Mouse (Mus musculus): ENCODE data around the gene Dynll1. TPM values are rescaled to one million over a fixed set of nuclear protein-coding genes. Genes with fewer than 3 reads are reported as not detected.
"Not testable (repeated sequence)": the region's sequence is repeated elsewhere in the genome, so short reads cannot be mapped to it uniquely, and the experiment has no call there.

The Dynll1 gene
- polyA plus RNA-seq, 1 experiment from 2014 or later = 1,701 TPM

DNA sequence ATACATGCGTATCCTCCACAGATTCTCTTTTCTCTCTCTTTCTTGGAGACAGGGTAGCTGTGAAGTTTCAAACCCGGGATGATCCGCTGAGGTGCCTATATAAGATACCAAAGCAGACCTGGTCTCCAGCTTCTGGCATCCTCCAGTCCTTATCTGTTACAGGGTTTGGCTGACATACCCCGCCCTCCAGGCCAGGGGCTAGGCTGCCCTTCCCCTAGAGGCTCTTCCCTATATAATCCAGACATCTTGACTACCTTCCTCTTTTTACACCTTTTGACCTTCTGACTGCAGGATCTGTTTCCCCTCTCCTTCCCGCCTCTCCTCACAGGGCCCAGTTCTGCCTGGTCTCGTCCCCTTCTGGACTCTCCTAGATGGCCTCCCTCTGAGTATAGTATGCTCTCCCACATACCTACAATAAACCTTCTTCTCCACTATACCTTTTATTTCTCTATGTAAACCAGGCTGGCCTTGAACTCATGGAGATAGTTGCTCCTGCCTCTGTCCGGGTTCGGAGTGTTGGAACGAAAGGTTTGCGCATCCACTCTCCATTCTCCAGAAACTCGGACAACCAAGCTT, 25.5 kb upstream of the Dynll1 start:
- peak overlapping the region; percentile 98 for H3K27ac ChIP-seq
- 16% methylated on average over 11 of the region's 11 CpGs for WGBS
- H3K27me3 ChIP-seq (ENCODE audit: insufficient read depth, poor library complexity, severe bottlenecking) = no peaks in the 10 kb centered on the region
- no peaks in the 10 kb centered on the region for H3K9me3 ChIP-seq
- peaks cover 18% of the 10 kb centered on the region for H3K36me3 ChIP-seq
- H3K4me1 ChIP-seq = peaks cover 31% of the 10 kb centered on the region
- peak overlapping the region; percentile 94 for H3K4me3 ChIP-seq
- no peak for DNase-seq (ENCODE audit: low spot score)

DNA sequence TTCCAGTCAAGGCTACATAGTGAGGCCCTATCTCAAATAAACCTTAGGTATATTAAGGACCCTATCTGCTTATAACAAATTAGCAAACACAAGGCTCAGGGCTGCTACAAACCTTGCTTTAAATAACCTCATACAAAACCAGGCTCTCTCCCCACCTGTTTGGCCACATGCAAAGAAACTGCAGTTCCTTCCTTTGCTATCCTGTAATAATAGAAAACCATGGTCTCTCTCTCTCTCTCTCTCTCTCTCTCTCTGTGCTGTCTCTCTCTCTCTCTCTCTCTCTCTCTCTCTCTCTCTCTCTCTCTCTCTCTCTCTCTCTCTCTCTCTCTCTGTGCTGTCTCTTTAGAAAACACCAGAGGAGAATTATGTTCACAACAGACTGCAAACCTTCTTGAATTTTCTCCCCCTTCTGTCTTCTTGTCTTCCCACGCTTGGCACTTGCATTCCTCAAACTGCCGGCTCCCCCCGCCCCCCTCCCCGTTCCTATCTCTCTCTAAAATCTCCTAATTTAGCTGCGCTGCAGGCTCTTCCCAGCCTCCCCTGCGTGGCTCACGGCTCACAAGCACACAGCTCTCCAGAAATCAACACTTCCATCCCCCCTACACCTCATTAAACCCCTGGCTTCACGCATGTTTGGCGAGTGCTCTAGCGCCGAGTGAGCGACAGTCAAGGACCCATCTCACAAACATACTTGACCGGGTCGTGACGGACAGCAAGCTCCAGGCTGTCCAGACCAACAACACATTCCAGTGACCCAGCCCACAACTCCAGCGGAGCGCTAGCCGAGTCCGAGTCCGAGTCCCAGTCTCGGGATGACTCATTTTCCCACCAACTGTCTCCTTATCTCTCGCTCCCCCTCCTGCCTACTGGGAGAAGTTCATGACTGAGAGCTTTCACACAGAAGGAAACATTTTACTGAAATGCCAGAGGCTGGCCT, 18.5 kb upstream of the Dynll1 start:
- peak; percentile 96 for DNase-seq (ENCODE audit: low spot score)
- under 1% methylated on average over 22 of the region's 22 CpGs for WGBS
- H3K36me3 ChIP-seq = no peaks in the 10 kb centered on the region

DNA sequence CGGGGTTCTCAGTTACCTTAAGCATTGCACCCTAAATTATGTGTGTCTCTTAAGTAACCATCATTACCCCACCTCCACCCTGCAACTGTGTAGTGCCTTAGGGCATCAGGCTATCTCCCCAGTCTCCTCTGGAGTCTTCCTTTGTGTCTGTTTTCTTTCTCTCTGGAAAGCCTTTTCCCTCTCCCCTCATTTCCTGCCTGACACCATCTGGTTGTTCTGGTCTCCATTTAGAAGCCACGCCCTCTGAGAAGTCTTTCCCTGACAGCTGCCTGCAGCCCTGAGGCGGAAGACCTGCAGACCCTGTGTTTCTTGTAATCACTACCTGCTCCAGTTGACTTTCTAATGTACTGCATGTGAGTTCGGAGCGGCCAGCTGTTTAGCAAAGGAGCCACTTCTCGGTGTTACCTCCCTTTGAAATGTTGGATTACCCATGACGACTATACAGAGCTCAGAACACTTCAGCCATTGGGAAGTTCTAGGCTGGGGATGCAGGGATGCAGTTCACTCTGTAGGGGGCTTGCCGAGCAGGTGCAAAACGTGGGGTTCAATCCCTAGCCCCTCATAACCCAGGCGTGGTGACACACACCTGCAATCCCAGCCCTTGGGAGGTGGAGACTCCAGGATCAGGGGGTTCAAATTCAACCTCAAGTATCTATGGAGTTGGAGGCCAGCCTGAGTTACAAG, 17.0 kb upstream of the Dynll1 start:
- H3K9me3 ChIP-seq = no peaks in the 10 kb centered on the region
- peak overlapping the region; percentile 13 for H3K4me3 ChIP-seq
- H3K27me3 ChIP-seq (ENCODE audit: insufficient read depth, poor library complexity, severe bottlenecking) = no peaks in the 10 kb centered on the region
- no peaks in the 10 kb centered on the region for H3K36me3 ChIP-seq
- WGBS = 3% methylated on average over 10 of the region's 10 CpGs
- peak overlapping the region; percentile 87 for H3K27ac ChIP-seq
- H3K4me1 ChIP-seq = peaks cover 49% of the 10 kb centered on the region
- DNase-seq (ENCODE audit: low spot score) = no peak

More for the DNA sequence above, 18.5 kb upstream of the Dynll1 start:
- no peaks in the 10 kb centered on the region for H3K27me3 ChIP-seq (ENCODE audit: insufficient read depth, poor library complexity, severe bottlenecking)
- no peaks in the 10 kb centered on the region for H3K9me3 ChIP-seq
- peak overlapping the region; percentile 87 for H3K27ac ChIP-seq
- H3K4me3 ChIP-seq = peak overlapping the region; percentile 59
- peaks cover 38% of the 10 kb centered on the region for H3K4me1 ChIP-seq

GRCm38 (mm10) chr5:115316968-115317644, 16.3 kb upstream of the Dynll1 start:
- no peak for DNase-seq (ENCODE audit: low spot score)
- 10% methylated on average over 14 of the region's 14 CpGs for WGBS
- H3K27ac ChIP-seq = peak overlapping the region; percentile 87
- no peaks in the 10 kb centered on the region for H3K9me3 ChIP-seq
- no peaks in the 10 kb centered on the region for H3K27me3 ChIP-seq (ENCODE audit: insufficient read depth, poor library complexity, severe bottlenecking)
- H3K4me1 ChIP-seq = peaks cover 56% of the 10 kb centered on the region
- no peaks in the 10 kb centered on the region for H3K36me3 ChIP-seq
- H3K4me3 ChIP-seq = peak overlapping the region; percentile 13

DNA sequence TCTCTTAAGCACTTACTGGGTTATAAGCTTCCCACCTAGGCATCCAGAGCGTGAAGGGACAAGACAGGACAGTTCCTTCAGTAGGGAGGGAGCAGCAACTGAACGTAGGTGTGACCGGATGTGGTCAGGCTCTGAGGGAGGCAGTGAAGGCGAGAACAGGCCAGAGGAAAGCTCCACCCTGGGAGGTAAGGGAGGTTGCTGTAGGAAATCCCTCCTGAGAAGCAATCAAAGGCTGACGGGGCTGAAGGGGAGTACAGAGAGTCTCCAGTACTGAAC, 12.8 kb upstream of the Dynll1 start:
- no peaks in the 10 kb centered on the region for H3K9me3 ChIP-seq
- no peaks in the 10 kb centered on the region for H3K27me3 ChIP-seq (ENCODE audit: insufficient read depth, poor library complexity, severe bottlenecking)
- no peak overlapping the region for H3K4me3 ChIP-seq
- peak overlapping the region; percentile 32; the same call in 1 of the 2 replicates for H3K27ac ChIP-seq
- no peak for DNase-seq (ENCODE audit: low spot score)
- WGBS = 35% methylated on average over 5 of the region's 5 CpGs
- no peaks in the 10 kb centered on the region for H3K36me3 ChIP-seq
- peaks cover 45% of the 10 kb centered on the region for H3K4me1 ChIP-seq

DNA sequence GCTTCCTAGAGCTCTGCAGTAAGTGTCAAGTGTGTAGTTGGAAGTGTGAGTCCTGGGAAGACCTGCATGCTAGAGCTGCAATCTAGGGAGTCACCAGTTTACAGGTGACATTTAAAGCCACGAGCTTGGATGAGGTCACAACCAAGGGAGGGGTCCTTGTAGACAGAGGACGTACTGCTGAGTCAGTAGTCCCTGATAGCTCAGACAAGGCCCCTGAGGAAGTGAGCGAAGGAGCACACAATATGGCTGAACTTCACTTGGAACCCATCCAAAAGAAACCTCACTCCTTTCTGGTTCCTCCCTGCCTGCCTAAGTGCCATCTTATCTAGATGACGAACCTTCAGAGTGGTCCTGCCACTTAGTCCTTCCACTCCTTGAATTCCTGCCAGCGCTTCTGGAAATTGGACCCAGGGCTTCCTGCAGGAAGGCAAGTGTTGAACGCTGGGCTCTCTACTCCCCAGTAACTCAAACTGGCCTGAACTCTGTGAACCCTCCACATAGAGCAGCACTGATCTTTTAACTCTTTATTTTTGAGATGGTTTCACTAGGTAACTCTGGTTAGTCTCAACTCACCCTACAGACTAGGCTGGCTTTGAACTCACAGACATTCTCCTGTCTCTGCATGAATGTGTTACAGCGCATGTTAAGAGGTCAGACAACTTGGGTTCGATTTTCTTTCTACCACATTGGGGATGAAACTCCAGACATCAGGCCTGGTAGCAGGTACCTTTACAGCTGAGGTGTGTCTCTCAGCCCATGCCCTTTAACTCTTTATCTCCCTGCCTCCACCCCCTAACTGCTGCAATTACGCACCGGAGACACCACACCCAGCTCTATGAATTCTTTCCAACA, 12.2 kb upstream of the Dynll1 start:
- Histone ChIP-seq H3K27me3 (ENCODE audit: insufficient read depth, poor library complexity, severe bottlenecking) (no peaks in the 10 kb centered on the region), H3K4me1 (peaks cover 39% of the 10 kb centered on the region), H3K36me3 (no peaks in the 10 kb centered on the region), H3K9me3 (no peaks in the 10 kb centered on the region), H3K4me3 (no peak overlapping the region), H3K27ac (peak overlapping the region; percentile 57; the same call in 1 of the 2 replicates)
- WGBS = 48% methylated on average over 10 of the region's 10 CpGs
- DNase-seq (ENCODE audit: low spot score) = peak; percentile 82

DNA sequence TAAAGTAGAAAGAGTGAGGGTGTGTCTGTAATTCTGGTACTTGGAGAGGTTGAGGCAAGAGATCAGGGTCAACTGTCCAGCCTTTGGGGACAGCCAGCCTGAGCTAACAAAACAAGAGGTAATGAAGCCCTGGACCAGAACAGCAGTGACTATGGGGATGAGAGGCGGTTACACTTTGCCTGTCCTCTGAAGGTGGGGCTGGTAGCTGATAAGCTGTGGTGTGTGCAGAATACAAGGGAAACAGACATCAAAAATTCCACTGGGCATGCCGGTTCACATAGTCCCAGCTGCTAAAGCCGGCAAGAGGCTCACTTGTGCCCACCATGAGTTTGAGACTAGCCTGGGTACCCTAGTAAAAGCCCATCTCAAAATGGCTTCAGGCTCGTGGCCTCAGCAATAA, 11.6 kb upstream of the Dynll1 start:
- DNase-seq (ENCODE audit: low spot score) = no peak
- 58% methylated on average over 4 of the region's 4 CpGs for WGBS

DNA sequence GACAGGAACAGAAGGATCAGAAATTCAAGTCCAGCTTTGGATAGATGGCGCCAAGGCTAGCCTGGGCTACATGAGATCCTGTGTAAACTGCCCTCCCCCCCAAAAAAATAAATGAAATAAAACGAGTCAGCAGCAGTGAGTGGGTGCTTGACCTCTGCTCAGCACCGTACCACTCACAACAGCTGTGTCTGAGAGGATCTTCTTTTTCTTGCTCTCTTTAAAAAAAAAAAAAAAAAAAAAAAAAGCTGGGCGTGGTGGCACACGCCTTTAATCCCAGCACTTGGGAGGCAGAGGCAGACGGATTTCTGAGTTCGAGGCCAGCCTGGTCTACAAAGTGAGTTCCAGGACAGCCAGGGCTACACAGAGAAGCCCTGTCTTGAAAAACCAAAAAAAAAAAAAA, 1.4 kb upstream of the Dynll1 start:
- H3K4me3 ChIP-seq; H3K27me3 ChIP-seq (ENCODE audit: insufficient read depth, poor library complexity, severe bottlenecking); H3K27ac ChIP-seq; H3K9me3 ChIP-seq; DNase-seq (ENCODE audit: low spot score): not testable (repeated sequence)
- 75% methylated on average over 7 of the region's 7 CpGs for WGBS
- Histone ChIP-seq H3K36me3 (peaks cover 21% of the 10 kb centered on the region), H3K4me1 (peaks cover 27% of the 10 kb centered on the region)

More for the DNA sequence above, 11.6 kb upstream of the Dynll1 start:
- H3K9me3 ChIP-seq = no peaks in the 10 kb centered on the region
- H3K4me3 ChIP-seq = no peak overlapping the region
- peak overlapping the region; percentile 57 for H3K27ac ChIP-seq
- H3K36me3 ChIP-seq = no peaks in the 10 kb centered on the region
- H3K4me1 ChIP-seq = peaks cover 32% of the 10 kb centered on the region
- no peaks in the 10 kb centered on the region for H3K27me3 ChIP-seq (ENCODE audit: insufficient read depth, poor library complexity, severe bottlenecking)

- H3K36me3 ChIP-seq = peaks cover 26% of the 10 kb centered on the region
- H3K27ac ChIP-seq = peak overlapping the region; percentile 92
- DNase-seq (ENCODE audit: low spot score) = no peak
- peaks cover 27% of the 10 kb centered on the region for H3K4me1 ChIP-seq
- H3K4me3 ChIP-seq = peak overlapping the region; percentile 85
- H3K27me3 ChIP-seq (ENCODE audit: insufficient read depth, poor library complexity, severe bottlenecking) = no peaks in the 10 kb centered on the region
- H3K9me3 ChIP-seq = no peaks in the 10 kb centered on the region
- WGBS = 33% methylated on average over 13 of the region's 13 CpGs
Measured at GRCm38 (mm10) chr5:115301615-115302014, 816 bp upstream of the Dynll1 start.

DNA sequence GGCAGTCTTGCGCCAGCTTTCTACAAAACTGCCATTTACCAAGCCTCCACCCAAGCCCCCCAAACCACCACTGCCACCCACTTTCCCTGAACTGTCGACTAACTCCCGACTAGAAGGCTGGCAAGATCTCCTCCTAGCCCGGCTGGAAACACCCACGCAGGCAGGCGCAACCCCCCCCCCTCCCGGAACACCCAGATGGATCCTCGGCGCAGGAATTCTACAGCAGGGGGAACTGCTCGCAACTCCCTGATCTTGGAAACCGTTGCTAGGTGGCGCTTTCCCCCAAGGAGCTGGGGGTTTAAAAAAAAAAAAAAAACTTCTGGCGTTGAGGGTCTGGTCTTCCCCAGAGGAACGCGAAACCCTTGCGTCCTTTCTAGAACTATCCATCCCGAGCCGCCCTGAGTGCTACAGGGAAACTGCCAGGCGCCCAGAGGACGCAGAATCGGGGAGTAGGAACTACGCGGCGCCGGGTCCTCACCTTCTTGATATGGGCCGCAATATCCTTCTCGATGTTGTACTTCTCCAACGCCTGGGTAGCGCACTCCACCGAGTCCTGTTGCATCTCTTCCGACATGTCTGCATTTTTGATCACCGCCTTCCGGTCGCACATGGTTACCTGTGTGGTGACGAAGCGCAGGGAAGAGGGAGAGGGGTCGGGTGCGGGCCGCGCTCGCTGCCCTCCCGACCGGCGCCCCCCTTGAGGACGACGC, 609 bp downstream of the Dynll1 start:
- Histone ChIP-seq H3K9me3 (no peaks in the 10 kb centered on the region), H3K4me1 (peaks cover 29% of the 10 kb centered on the region), H3K4me3 (peak overlapping the region; percentile 85), H3K27ac (peak overlapping the region; percentile 92), H3K27me3 (ENCODE audit: insufficient read depth, poor library complexity, severe bottlenecking) (no peaks in the 10 kb centered on the region), H3K36me3 (peaks cover 40% of the 10 kb centered on the region)
- WGBS = under 1% methylated on average over 46 of the region's 46 CpGs
- peak; percentile 89 for DNase-seq (ENCODE audit: low spot score)

DNA sequence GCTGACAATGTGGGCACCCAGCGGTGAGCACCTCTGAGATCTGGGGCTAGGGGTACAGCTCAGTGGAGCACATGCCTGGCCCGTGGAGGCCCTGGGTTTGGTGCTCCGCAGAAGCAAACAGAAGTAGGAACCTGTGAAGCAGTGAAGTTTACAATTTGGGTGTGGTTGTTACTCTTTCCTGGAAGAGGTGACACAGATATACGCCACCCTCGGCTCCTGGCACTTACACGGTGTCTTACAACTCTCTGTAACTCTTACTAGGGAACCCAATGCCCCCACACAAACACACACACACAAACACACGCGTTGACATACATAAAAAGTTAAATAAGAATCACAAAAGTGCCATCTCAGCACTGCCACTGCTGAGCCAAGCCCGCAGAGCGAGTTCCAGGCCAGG, 4.5 kb downstream of the Dynll1 start:
- no peak for DNase-seq (ENCODE audit: low spot score)
- no peaks in the 10 kb centered on the region for H3K27me3 ChIP-seq (ENCODE audit: insufficient read depth, poor library complexity, severe bottlenecking)
- H3K9me3 ChIP-seq = no peaks in the 10 kb centered on the region
- 84% methylated on average over 10 of the region's 10 CpGs for WGBS
- H3K27ac ChIP-seq = no peak overlapping the region
- H3K4me3 ChIP-seq = no peak overlapping the region
- peaks cover 26% of the 10 kb centered on the region for H3K4me1 ChIP-seq
- peaks cover 74% of the 10 kb centered on the region for H3K36me3 ChIP-seq

Data from heart, embryonic 10.5 days (tissue).